In genomic region chr3:34330970-34331888, GRCm38 (mm10) we compare ENCODE assay signal across 9 mouse cellular contexts.
DNase-seq lines count a peak whose midpoint lies in the region; ATAC-seq lines count a peak whose summit lies in the region.
"Had no signal": no experiment of that assay in that cellular context is flagged by ENCODE, and none has a peak within 500 bp of the region (broad histone marks: within the 10 kb centered on the region; RNA-seq: fewer than 3 reads in every experiment).

No protein-coding gene starts in this region.

- peak; percentile 37 for DNase-seq in retina, postnatal 1 day
- DNase-seq in retina, embryonic 14.5 days (ENCODE audit: low spot score): no peak
- peak; percentile 36 for DNase-seq in limb, embryonic 10.5 days (ENCODE audit: low spot score)
- no peak for DNase-seq in heart, embryonic 10.5 days (ENCODE audit: low spot score)
- DNase-seq in thymus, postnatal 25 days: no peak
- DNase-seq in yolk sac, embryonic 10.5 days (ENCODE audit: low spot score): no peak
- DNase-seq: adrenal gland, postnatal 36 days had no signal

- H3K27ac ChIP-seq in forebrain, embryonic 13.5 days: 0 out of 2 replicates have a peak overlapping the region, but pooled peaks have one; percentile 21
- H3K27ac ChIP-seq in limb, embryonic 10.5 days: no peak overlapping the region
- H3K27ac ChIP-seq in heart, embryonic 10.5 days: no peak overlapping the region

- H3K4me1 ChIP-seq in forebrain, embryonic 13.5 days: peaks cover 25% of the 10 kb centered on the region
- peaks cover 15% of the 10 kb centered on the region for H3K4me1 ChIP-seq in limb, embryonic 10.5 days
- no peaks in the 10 kb centered on the region for H3K4me1 ChIP-seq in heart, embryonic 10.5 days

- peak overlapping the region; percentile 39 for H3K4me2 ChIP-seq in forebrain, embryonic 13.5 days

- peaks cover 22% of the 10 kb centered on the region for H3K27me3 ChIP-seq in forebrain, embryonic 13.5 days
- peaks cover 94% of the 10 kb centered on the region for H3K27me3 ChIP-seq in limb, embryonic 10.5 days (ENCODE audit: low read depth, poor library complexity, severe bottlenecking)
- H3K27me3 ChIP-seq in heart, embryonic 10.5 days (ENCODE audit: insufficient read depth, poor library complexity, severe bottlenecking): peaks cover 9% of the 10 kb centered on the region; the same call in 1 of the 2 replicates

- H3K9ac ChIP-seq in forebrain, embryonic 13.5 days: no peak overlapping the region

- H3K9me3 ChIP-seq in forebrain, embryonic 13.5 days (replicated peaks): no peaks in the 10 kb centered on the region
- H3K9me3 ChIP-seq in limb, embryonic 10.5 days (replicated peaks): no peaks in the 10 kb centered on the region
- no peaks in the 10 kb centered on the region for H3K9me3 ChIP-seq in heart, embryonic 10.5 days

- peak; percentile 76 for ATAC-seq in forebrain, embryonic 13.5 days
- ATAC-seq: lung, postnatal 0 days had no signal

- no peak overlapping the region for H3K4me3 ChIP-seq in forebrain, embryonic 13.5 days
- no peak overlapping the region for H3K4me3 ChIP-seq in limb, embryonic 10.5 days
- no peak overlapping the region for H3K4me3 ChIP-seq in heart, embryonic 10.5 days

- WGBS in forebrain, embryonic 13.5 days: 23% methylated on average over 22 of the region's 22 CpGs
- WGBS in limb, embryonic 10.5 days: 27% methylated on average over 22 of the region's 22 CpGs
- 57% methylated on average over 22 of the region's 22 CpGs for whole genome bisulfite sequencing in heart, embryonic 10.5 days

- no peaks in the 10 kb centered on the region for H3K36me3 ChIP-seq in forebrain, embryonic 13.5 days (ENCODE audit: poor library complexity, severe bottlenecking)
- H3K36me3 ChIP-seq in limb, embryonic 10.5 days: no peaks in the 10 kb centered on the region
- no peaks in the 10 kb centered on the region for H3K36me3 ChIP-seq in heart, embryonic 10.5 days

Comparison
In these comparisons a context has a peak if more than half of its experiments do, and no peak if none do; other contexts are left out.
1. DNase-seq: peak in retina, postnatal 1 day (single experiment) and limb, embryonic 10.5 days (single experiment); none in retina, embryonic 14.5 days (single experiment), heart, embryonic 10.5 days (single experiment), thymus, postnatal 25 days (single experiment) and yolk sac, embryonic 10.5 days (single experiment).